Mouse (Mus musculus) erythroblast, embryonic 14.5 days (primary cell): ENCODE measurements around the gene S1pr3.

Experiments
- GATA1 ChIP-seq: IDR thresholded peaks from 2 replicates; pipeline ENCODE4 v1.6.1; 2012; ENCODE audit warnings: low read length, inconsistent platforms, mixed read lengths
- TAL1 ChIP-seq: IDR thresholded peaks from 3 replicates; pipeline ENCODE4 v1.6.1; 2012; ENCODE audit warnings: low read length, inconsistent platforms, mixed read lengths

DNA sequence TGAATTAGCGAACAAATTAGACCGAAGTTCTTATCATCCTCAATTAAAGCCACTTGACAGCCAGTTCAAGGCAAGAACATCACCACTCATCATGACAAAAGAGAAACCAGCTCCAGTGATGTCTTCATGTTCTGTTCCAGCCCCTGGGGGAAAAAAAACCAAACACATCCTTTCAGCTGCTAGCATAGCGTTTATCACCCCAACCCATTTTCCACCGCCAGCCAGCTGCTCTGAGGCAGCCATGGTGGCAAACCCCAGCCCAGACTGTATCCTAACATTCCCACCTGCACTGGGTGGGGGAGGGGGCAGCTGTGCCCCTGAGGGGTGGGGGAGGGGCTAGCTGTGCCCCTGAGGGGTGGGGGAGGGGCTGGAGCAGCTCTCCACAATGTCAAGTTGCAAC lies 30.3 kb upstream of the S1pr3 start:
- TF ChIP-seq TAL1 (no peak), GATA1 (no peak)
